Comparison of ENCODE assay signal across 14 mouse cellular contexts in the genomic region with DNA sequence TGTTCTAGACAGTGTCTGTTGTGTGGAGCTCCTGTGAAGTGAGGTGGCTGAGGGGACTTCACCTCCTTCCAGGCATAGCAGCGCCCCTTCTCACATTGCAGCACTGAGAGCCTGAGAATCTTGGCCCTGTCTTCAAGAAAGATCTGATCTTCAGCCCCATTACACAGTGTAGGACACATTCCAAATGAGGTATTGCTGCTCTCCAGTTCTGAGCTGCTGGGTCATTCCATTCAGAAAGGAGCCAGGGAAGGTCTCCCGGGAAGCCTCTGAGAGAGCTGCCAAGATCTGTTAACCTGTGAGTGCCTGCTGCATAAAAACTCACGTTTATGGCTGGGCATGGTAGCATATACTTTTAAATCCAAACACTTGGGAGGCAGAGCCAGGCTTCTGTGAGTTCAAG. TPM values are rescaled to one million over a fixed set of nuclear protein-coding genes. Genes with fewer than 3 reads are reported as not detected.
DNase-seq lines count a peak whose midpoint lies in the region; ATAC-seq lines count a peak whose summit lies in the region.
"Had no signal": no experiment of that assay in that cellular context is flagged by ENCODE, and none has a peak within 500 bp of the region (broad histone marks: within the 10 kb centered on the region; RNA-seq: fewer than 3 reads in every experiment).

No protein-coding gene starts in this region.

- H3K9me3 ChIP-seq in hindbrain, embryonic 14.5 days (ENCODE audit: control insufficient read depth, low read length): no peaks in the 10 kb centered on the region
- no peaks in the 10 kb centered on the region for H3K9me3 ChIP-seq in hindbrain, embryonic 11.5 days (ENCODE audit: control insufficient read depth, low read length)
- H3K9me3 ChIP-seq: forebrain, embryonic 10.5 days; midbrain, embryonic 15.5 days had no signal

- H3K4me1 ChIP-seq in hindbrain, embryonic 14.5 days (replicated peaks; ENCODE audit: control insufficient read depth, insufficient read depth, low read length): no peaks in the 10 kb centered on the region; the same call in 1 of the 2 replicates
- no peaks in the 10 kb centered on the region for H3K4me1 ChIP-seq in hindbrain, embryonic 11.5 days (replicated peaks; ENCODE audit: control insufficient read depth, insufficient read depth, low read length)

- no peaks in the 10 kb centered on the region for H3K36me3 ChIP-seq in hindbrain, embryonic 14.5 days (replicated peaks; ENCODE audit: control insufficient read depth, insufficient read depth)
- H3K36me3 ChIP-seq in hindbrain, embryonic 11.5 days (ENCODE audit: control insufficient read depth, insufficient read depth, low read length): no peaks in the 10 kb centered on the region
- H3K36me3 ChIP-seq: forebrain, embryonic 10.5 days; midbrain, embryonic 15.5 days had no signal

- H3K4me2 ChIP-seq in hindbrain, embryonic 14.5 days (replicated peaks): no peak overlapping the region
- H3K4me2 ChIP-seq in hindbrain, embryonic 11.5 days (replicated peaks; ENCODE audit: low read depth, low read length): no peak overlapping the region
- H3K4me2 ChIP-seq: midbrain, embryonic 15.5 days had no signal

- 43% methylated on average over 3 of the region's 3 CpGs for WGBS in hindbrain, embryonic 14.5 days
- 50% methylated on average over 3 of the region's 3 CpGs for WGBS in hindbrain, embryonic 11.5 days

- peaks cover 16% of the 10 kb centered on the region for H3K27me3 ChIP-seq in hindbrain, embryonic 14.5 days (ENCODE audit: control insufficient read depth, insufficient read depth, low read length)
- peaks cover 9% of the 10 kb centered on the region; the same call in 1 of the 2 replicates for H3K27me3 ChIP-seq in hindbrain, embryonic 11.5 days (ENCODE audit: control insufficient read depth, insufficient read depth, low read length)

- peak; percentile 34; the same call in 1 of the 2 replicates for ATAC-seq in hindbrain, embryonic 14.5 days (ENCODE audit: low FRiP score)
- no peak for ATAC-seq in hindbrain, embryonic 11.5 days (ENCODE audit: low FRiP score)
- ATAC-seq: intestine, postnatal 0 days; midbrain, embryonic 15.5 days had no signal

- no peak overlapping the region for H3K4me3 ChIP-seq in hindbrain, embryonic 14.5 days (replicated peaks; ENCODE audit: low read length)
- no peak overlapping the region for H3K4me3 ChIP-seq in hindbrain, embryonic 11.5 days (ENCODE audit: low read depth, low read length)
- H3K4me3 ChIP-seq: forebrain, embryonic 10.5 days; midbrain, embryonic 15.5 days had no signal

- H3K9ac ChIP-seq in hindbrain, embryonic 14.5 days: no peak overlapping the region
- no peak overlapping the region for H3K9ac ChIP-seq in hindbrain, embryonic 11.5 days (ENCODE audit: low read depth, low read length)
- H3K9ac ChIP-seq: liver, embryonic 14.5 days; midbrain, embryonic 15.5 days had no signal

- peak; percentile 66 for DNase-seq in adrenal gland, postnatal 10 days
- DNase-seq in adrenal gland, postnatal 4 days (ENCODE audit: low spot score in 2 of 2): no peak
- no peak for DNase-seq in hindbrain, embryonic 14.5 days (ENCODE audit: low spot score)
- DNase-seq in hindbrain, embryonic 11.5 days (ENCODE audit: low spot score): no peak
- DNase-seq in testis, postnatal 10 days (ENCODE audit: low spot score): peak; percentile 49
- DNase-seq in testis, postnatal 14 days (ENCODE audit: low spot score): no peak
- DNase-seq in skeletal muscle tissue, adult 2 months (ENCODE audit: low read depth, low spot score): peak; percentile 56
- no peak for DNase-seq in cerebellum, adult 18-20 months
- DNase-seq: cerebellum, adult 2 months; right cerebral cortex, adult 18-20 months had no signal

- no peak overlapping the region for H3K27ac ChIP-seq in hindbrain, embryonic 14.5 days
- H3K27ac ChIP-seq in hindbrain, embryonic 11.5 days (ENCODE audit: low read depth, low read length): no peak overlapping the region
- H3K27ac ChIP-seq: forebrain, embryonic 10.5 days; liver, embryonic 14.5 days; midbrain, embryonic 15.5 days had no signal

RNA-seq across cellular contexts. Expression of gene Arntl, which starts 5.7 kb away (rescaled TPM):
- 10 to 100 TPM; 22.9 to 25.7 TPM for total RNA-seq in adrenal gland, postnatal 10 days (2021)
- 10 to 100 TPM; 27.1 to 31.5 TPM for total RNA-seq in adrenal gland, postnatal 4 days (2021)
- polyA plus RNA-seq in hindbrain, embryonic 14.5 days (2014; fragmentation: Nextera tagmentation; extraction: Ambion mirVana): 16.9 and 17.7 TPM in 2 replicates
- 6.8 and 7.7 TPM in 2 replicates for polyA plus RNA-seq in hindbrain, embryonic 11.5 days (2014; fragmentation: Nextera tagmentation; extraction: Ambion mirVana)

Comparison
In these comparisons a context has a peak if more than half of its experiments do, and no peak if none do; other contexts are left out.
1. DNase-seq: peak in adrenal gland, postnatal 10 days (single experiment), testis, postnatal 10 days (single experiment) and skeletal muscle tissue, adult 2 months (single experiment); none in adrenal gland, postnatal 4 days (0 of 2), hindbrain, embryonic 14.5 days (single experiment), hindbrain, embryonic 11.5 days (single experiment), testis, postnatal 14 days (single experiment) and cerebellum, adult 18-20 months (0 of 2).